Comparison of ENCODE assay signal across 9 mouse cellular contexts in the genomic region with DNA sequence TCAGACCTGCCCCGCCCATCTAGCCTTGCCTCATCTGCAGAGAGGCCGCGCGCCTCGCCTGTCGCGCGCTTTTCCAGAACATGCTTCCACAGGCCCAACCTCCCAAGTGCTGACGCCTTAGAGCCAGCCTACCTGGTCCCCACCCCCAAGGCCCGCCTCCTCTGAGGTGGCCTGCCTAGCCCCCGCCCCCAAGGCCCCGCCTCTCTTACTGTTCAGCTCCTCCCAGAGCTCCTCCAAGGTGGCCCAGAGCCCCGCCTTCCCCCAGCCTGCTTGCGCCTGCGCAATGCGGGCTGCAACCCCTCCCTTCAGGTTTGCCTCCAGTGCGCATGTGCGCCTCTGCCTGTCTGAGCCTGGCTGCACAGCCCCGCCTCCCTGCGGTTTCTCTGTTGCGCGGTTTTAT. TPM values are rescaled to one million over a fixed set of nuclear protein-coding genes. Genes with fewer than 3 reads are reported as not detected.
DNase-seq lines count a peak whose midpoint lies in the region; ATAC-seq and TF ChIP-seq lines count a peak whose summit lies in the region.
"Had no signal": no experiment of that assay in that cellular context is flagged by ENCODE, and none has a peak within 500 bp of the region (broad histone marks: within the 10 kb centered on the region; RNA-seq: fewer than 3 reads in every experiment).

No protein-coding gene starts in this region.

- peak; percentile 38; the same call in 1 of the 2 replicates for TF ChIP-seq CTCF in stomach, postnatal 0 days (IDR thresholded peaks at IDR 0.05; ENCODE audit: low read depth)

- no peaks in the 10 kb centered on the region for H3K27me3 ChIP-seq in hindbrain, embryonic 10.5 days (ENCODE audit: insufficient read depth, poor library complexity, severe bottlenecking)
- no peaks in the 10 kb centered on the region for H3K27me3 ChIP-seq in neural tube, embryonic 13.5 days
- no peaks in the 10 kb centered on the region for H3K27me3 ChIP-seq in stomach, postnatal 0 days (ENCODE audit: control insufficient read depth, insufficient read depth, low read length)

- H3K9ac ChIP-seq in neural tube, embryonic 13.5 days: no peak overlapping the region
- H3K9ac ChIP-seq in stomach, postnatal 0 days (ENCODE audit: low read length): no peak overlapping the region

- H3K27ac ChIP-seq in hindbrain, embryonic 10.5 days: 0 out of 2 replicates have a peak overlapping the region, but pooled peaks have one; percentile 96
- no peak overlapping the region for H3K27ac ChIP-seq in neural tube, embryonic 13.5 days (replicated peaks)
- H3K27ac ChIP-seq in stomach, postnatal 0 days (replicated peaks): no peak overlapping the region

- H3K36me3 ChIP-seq in hindbrain, embryonic 10.5 days: peaks cover 18% of the 10 kb centered on the region
- H3K36me3 ChIP-seq in neural tube, embryonic 13.5 days: no peaks in the 10 kb centered on the region
- no peaks in the 10 kb centered on the region for H3K36me3 ChIP-seq in stomach, postnatal 0 days (ENCODE audit: control insufficient read depth, insufficient read depth, low read length)

- 50% methylated on average over 22 of the region's 22 CpGs for WGBS in hindbrain, embryonic 10.5 days
- WGBS in neural tube, embryonic 13.5 days: 54% methylated on average over 22 of the region's 22 CpGs
- WGBS in stomach, postnatal 0 days: 46% methylated on average over 22 of the region's 22 CpGs

- TF ChIP-seq EP300 in stomach, postnatal 0 days (optimal IDR thresholded peaks at IDR 0.05): no peak

- peak overlapping the region; percentile 63 for H3K4me3 ChIP-seq in hindbrain, embryonic 10.5 days
- peak overlapping the region; percentile 46 for H3K4me3 ChIP-seq in neural tube, embryonic 13.5 days
- H3K4me3 ChIP-seq in stomach, postnatal 0 days (ENCODE audit: low read depth, low read length): no peak overlapping the region; the same call in 1 of the 2 replicates

- ATAC-seq in neural tube, embryonic 13.5 days (ENCODE audit: low read depth): peak; percentile 92
- ATAC-seq in stomach, postnatal 0 days (ENCODE audit: low FRiP score, low TSS enrichment): peak; percentile 98

- DNase-seq in R1 (ENCODE audit: low read depth, low spot score): peak; percentile 98
- peak; percentile 93 to 97 for DNase-seq in cerebellum, postnatal 25 days
- peak; percentile 92 for DNase-seq in frontal cortex, postnatal 10 days (ENCODE audit: low spot score in 2 of 2)
- peak; percentile 94 for DNase-seq in hindbrain, embryonic 10.5 days (ENCODE audit: low spot score)
- peak; percentile 92 for DNase-seq in layer of hippocampus, adult 8-10 months (ENCODE audit: low spot score in 2 of 2)
- peak; percentile 94 to 97 for DNase-seq in lung, adult 18-20 months
- peak; percentile 98 for DNase-seq in stomach, postnatal 0 days (ENCODE audit: low spot score)

- peak overlapping the region; percentile 67 for H3K4me2 ChIP-seq in neural tube, embryonic 13.5 days
- peak overlapping the region; percentile 62 for H3K4me2 ChIP-seq in stomach, postnatal 0 days (replicated peaks; ENCODE audit: low read depth)

- H3K9me3 ChIP-seq in hindbrain, embryonic 10.5 days: peaks cover 33% of the 10 kb centered on the region
- peaks cover 13% of the 10 kb centered on the region for H3K9me3 ChIP-seq in neural tube, embryonic 13.5 days
- H3K9me3 ChIP-seq in stomach, postnatal 0 days (ENCODE audit: control insufficient read depth, low read length): no peaks in the 10 kb centered on the region

- H3K4me1 ChIP-seq in hindbrain, embryonic 10.5 days (replicated peaks): no peaks in the 10 kb centered on the region
- H3K4me1 ChIP-seq in neural tube, embryonic 13.5 days (replicated peaks): no peaks in the 10 kb centered on the region
- no peaks in the 10 kb centered on the region for H3K4me1 ChIP-seq in stomach, postnatal 0 days (replicated peaks; ENCODE audit: control insufficient read depth, insufficient read depth)

RNA-seq across cellular contexts. Expression of a gene that starts 2.0 kb away (rescaled TPM):
- polyA plus RNA-seq in hindbrain, embryonic 10.5 days (2016; fragmentation: Nextera tagmentation; extraction: Ambion mirVana): 9.3 and 12.3 TPM in 2 replicates
- 10 to 100 TPM in 3 of 4 experiments, 1 to 10 TPM in 1; 9.6 to 12.3 (median 10.8) TPM for total RNA-seq in layer of hippocampus, adult 8-10 months (2022)
- 4.5 and 5.7 TPM in 2 replicates for polyA plus RNA-seq in neural tube, embryonic 13.5 days (2015; fragmentation: Nextera tagmentation; extraction: Ambion mirVana)
- polyA plus RNA-seq in stomach, postnatal 0 days (2015; fragmentation: Nextera tagmentation; extraction: Ambion mirVana): 0.55 and 0.70 TPM in 2 replicates
- total RNA-seq: MEL had no signal

RNA-seq across cellular contexts. Expression of a gene that starts 2.1 kb away (rescaled TPM):
- 60.9 and 65.9 TPM in 2 replicates for polyA plus RNA-seq in hindbrain, embryonic 10.5 days (2016; fragmentation: Nextera tagmentation; extraction: Ambion mirVana)
- 10 to 100 TPM; 32.6 to 41.1 (median 36.9) TPM for total RNA-seq in layer of hippocampus, adult 8-10 months (2022)
- 64.7 and 68.5 TPM in 2 replicates for polyA plus RNA-seq in neural tube, embryonic 13.5 days (2015; fragmentation: Nextera tagmentation; extraction: Ambion mirVana)
- 45.8 and 50.4 TPM in 2 replicates for polyA plus RNA-seq in stomach, postnatal 0 days (2015; fragmentation: Nextera tagmentation; extraction: Ambion mirVana)
- total RNA-seq: MEL had no signal
